Mouse (Mus musculus) intestine, embryonic 14.5 days (tissue): ENCODE measurements around the gene Cd244a. TPM values are rescaled to one million over a fixed set of nuclear protein-coding genes. Genes with fewer than 3 reads are reported as not detected.

Experiments
- ATAC-seq: fragments of 200-750 bp; cut with Nextera tagmentation; replicated peaks from 2 replicates; pipeline ENCODE4 v1.8.0; 2017; ENCODE audit warnings: low read depth, moderate number of reproducible peaks, moderate TSS enrichment, moderate library complexity; ENCODE audit not compliant: low FRiP score, low TSS enrichment
- DNase-seq: peaks from one replicate; pipeline ENCODE4 v3.0.0-alpha.2; 2018; ENCODE audit warnings: low spot score
- H3K27ac ChIP-seq: fragments of 300-500 bp; sonication (generic); 2 replicates; pipeline ENCODE4 v1.5.1; 2014; ENCODE audit warnings: low read depth, mild to moderate bottlenecking, control low read depth
- H3K27me3 ChIP-seq: fragments of 300-500 bp; sonication (generic); replicated peaks from 2 replicates; pipeline ENCODE4 v1.6.1; 2014; ENCODE audit warnings: low read length, control low read depth; ENCODE audit not compliant: control insufficient read depth, insufficient read depth
- H3K36me3 ChIP-seq: fragments of 300-500 bp; sonication (generic); 2 replicates; pipeline ENCODE4 v1.6.1; 2014; ENCODE audit warnings: low read length, control low read depth; ENCODE audit not compliant: control insufficient read depth, insufficient read depth
- H3K4me1 ChIP-seq: fragments of 300-500 bp; sonication (generic); replicated peaks from 2 replicates; pipeline ENCODE4 v1.6.1; 2014; ENCODE audit warnings: low read length, control low read depth, mixed read lengths; ENCODE audit not compliant: control insufficient read depth, insufficient read depth
- H3K4me2 ChIP-seq: fragments of 300-500 bp; sonication (generic); 2 replicates; pipeline ENCODE4 v1.6.1; 2014; ENCODE audit warnings: low read length
- H3K4me3 ChIP-seq: fragments of 300-500 bp; sonication (generic); 2 replicates; pipeline ENCODE4 v1.5.1; 2014; ENCODE audit warnings: low read depth, low read length, control low read depth, mixed read lengths
- H3K9ac ChIP-seq: fragments of 300-500 bp; sonication (generic); 2 replicates; pipeline ENCODE4 v1.6.1; 2014; ENCODE audit warnings: mild to moderate bottlenecking, low read length
- H3K9me3 ChIP-seq: fragments of 300-500 bp; sonication (generic); 2 replicates; pipeline ENCODE4 v1.6.1; 2016; ENCODE audit warnings: low read length, control low read depth; ENCODE audit not compliant: control insufficient read depth
- WGBS: fragments of 180-500 bp; shearing (Covaris S2); extraction: QIAGEN DNeasy Blood & Tissue Kit; methylation state at CpG from one replicate; pipeline ENCODE4 v1.1.7; 2014; 5-methylcytosine and 5-hydroxymethylcytosine counted together
- polyA plus RNA-seq: library from polyadenylated mRNA; unstranded; fragments of >200 nt; fragmentation: Nextera tagmentation; extraction: Ambion mirVana; gene quantifications from 2 replicates; pipeline ENCODE4 v1.2.1, GENCODE M21; 2014

Cd244a gene
- polyA plus RNA-seq, 1 experiment from 2014 or later, result 0.35 TPM

DNA sequence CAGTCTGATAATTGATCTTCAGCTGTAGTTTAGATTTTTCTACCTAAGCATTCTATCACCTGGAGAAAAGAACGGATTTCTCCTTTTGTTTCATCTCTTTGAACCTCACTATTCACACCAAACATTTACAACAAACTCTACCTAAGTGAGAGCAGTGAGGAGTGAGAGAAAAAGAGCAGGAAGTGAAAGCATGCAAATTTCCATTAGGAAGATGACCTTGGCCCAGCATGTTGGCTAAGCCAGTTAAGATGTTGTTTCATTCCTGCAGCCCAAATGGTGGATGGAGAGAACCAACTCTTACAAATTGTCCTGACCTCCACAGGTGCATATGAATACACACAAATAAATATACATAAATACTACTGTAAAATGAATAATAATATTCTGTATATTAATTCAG lies 18.3 kb upstream of the Cd244a start:
- ATAC-seq (no peak), DNase-seq (no peak)
- no peak overlapping the region for H3K4me2 ChIP-seq
- no peak overlapping the region for H3K27ac ChIP-seq
- H3K27me3 ChIP-seq, result no peaks in the 10 kb centered on the region
- H3K9me3 ChIP-seq, result no peaks in the 10 kb centered on the region
- H3K4me3 ChIP-seq, result no peak overlapping the region
- no peaks in the 10 kb centered on the region for H3K4me1 ChIP-seq
- H3K9ac ChIP-seq, result no peak overlapping the region
- 89% methylated on average over 1 of the region's 1 CpGs for WGBS
- no peaks in the 10 kb centered on the region for H3K36me3 ChIP-seq

DNA sequence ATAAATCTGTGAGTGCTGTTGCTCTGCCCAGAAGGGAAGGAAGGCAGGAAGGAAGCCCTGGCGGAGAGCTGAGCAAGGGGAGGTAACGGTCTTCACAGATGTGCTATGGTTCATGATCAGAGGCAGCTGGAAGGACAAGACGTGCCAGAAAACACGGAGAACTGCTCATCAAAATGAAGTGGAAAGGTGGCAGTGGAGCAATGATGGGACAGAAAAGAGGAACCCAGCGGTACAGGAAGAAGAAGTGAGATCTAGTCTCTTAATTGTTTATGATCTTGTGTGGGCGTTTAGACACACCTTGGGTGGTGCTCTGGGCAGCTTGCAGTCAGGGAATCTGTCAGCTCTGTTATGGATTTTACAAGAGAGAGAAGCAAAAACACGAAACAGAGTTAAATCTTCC lies 7.7 kb upstream of the Cd244a start:
- Histone ChIP-seq H3K36me3 (no peaks in the 10 kb centered on the region), H3K27me3 (no peaks in the 10 kb centered on the region), H3K9ac (no peak overlapping the region), H3K9me3 (peaks cover 2% of the 10 kb centered on the region; the same call in 1 of the 2 replicates), H3K27ac (no peak overlapping the region), H3K4me2 (no peak overlapping the region), H3K4me3 (no peak overlapping the region), H3K4me1 (no peaks in the 10 kb centered on the region)
- no peak for ATAC-seq
- DNase-seq, result no peak
- 74% methylated on average over 7 of the region's 7 CpGs for WGBS

DNA sequence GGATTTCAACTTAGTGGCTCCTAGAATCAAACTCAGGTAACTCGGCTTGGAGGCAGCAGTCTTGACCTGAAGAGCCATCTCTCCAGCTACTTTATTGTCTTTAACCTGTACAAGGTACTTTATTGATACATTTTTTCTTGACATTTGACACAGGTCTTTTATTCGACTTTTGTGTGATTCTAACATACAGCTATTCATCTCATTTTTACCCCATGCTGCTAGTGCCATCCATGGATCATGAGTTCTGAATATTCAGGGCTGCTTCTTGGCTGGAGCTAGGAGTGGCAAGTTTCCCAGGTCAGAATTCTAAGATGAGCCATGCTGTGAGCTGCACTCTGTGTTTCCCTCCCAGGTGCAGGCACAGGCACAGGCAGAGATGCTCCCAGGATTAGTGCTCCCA lies 6.8 kb upstream of the Cd244a start:
- H3K9ac ChIP-seq, result no peak overlapping the region
- H3K4me1 ChIP-seq, result no peaks in the 10 kb centered on the region
- H3K4me2 ChIP-seq, result no peak overlapping the region
- H3K36me3 ChIP-seq, result no peaks in the 10 kb centered on the region
- H3K27me3 ChIP-seq, result no peaks in the 10 kb centered on the region
- no peak overlapping the region for H3K4me3 ChIP-seq
- no peak overlapping the region for H3K27ac ChIP-seq
- DNase-seq (no peak), ATAC-seq (no peak)
- H3K9me3 ChIP-seq, result peaks cover 2% of the 10 kb centered on the region; the same call in 1 of the 2 replicates
- WGBS, result 82% methylated on average over 2 of the region's 2 CpGs

DNA sequence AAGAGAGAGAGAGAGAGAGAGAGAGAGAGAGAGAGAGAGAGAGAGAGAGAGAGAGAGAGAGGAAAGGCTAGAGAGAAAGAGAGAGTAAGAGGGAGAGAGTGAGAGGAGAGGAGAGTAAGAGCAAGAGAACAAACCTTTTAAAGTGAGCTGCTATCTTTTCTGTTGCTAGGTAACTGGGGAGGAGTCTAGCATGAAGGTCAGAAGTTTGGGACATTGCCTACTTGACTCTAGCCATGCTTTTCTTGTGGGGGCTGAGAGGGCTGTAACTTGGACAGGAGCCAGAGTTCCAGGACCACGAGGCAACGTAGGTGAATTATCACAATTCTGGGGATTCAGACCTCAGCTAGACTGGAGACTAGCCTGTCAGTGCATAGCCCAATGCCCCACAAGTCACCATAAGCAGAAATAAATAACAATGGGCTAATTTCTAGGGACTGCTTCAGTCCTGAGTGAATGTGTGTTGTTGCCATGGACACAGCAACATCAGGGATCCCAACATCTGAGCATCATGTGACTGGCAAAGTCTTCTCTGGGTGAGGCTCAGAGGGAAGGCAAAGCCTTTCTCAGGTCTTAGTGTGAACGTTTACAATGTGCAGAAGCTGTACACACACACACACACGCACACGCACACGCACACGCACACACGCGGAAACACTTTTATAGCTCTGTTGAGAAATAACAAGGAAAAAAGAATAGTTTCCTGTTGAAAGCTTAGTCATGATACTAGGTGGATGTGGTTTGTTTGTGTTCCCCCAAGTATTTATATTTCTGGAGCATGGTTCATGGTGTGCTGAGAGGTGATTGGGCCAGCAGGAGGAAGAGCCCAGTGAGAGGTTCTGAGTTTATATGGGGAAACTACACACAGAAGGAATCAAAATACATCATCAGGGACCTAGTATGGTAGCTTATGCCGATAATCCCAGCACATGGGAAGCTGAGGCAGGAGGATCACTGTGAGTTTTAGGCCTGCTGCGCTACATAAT lies 5.3 kb upstream of the Cd244a start:
- Histone ChIP-seq H3K4me1 (no peaks in the 10 kb centered on the region), H3K27ac (no peak overlapping the region), H3K27me3 (no peaks in the 10 kb centered on the region), H3K4me2 (no peak overlapping the region), H3K9me3 (peaks cover 2% of the 10 kb centered on the region; the same call in 1 of the 2 replicates), H3K9ac (no peak overlapping the region), H3K4me3 (no peak overlapping the region), H3K36me3 (no peaks in the 10 kb centered on the region)
- DNase-seq (no peak), ATAC-seq (no peak)
- WGBS, result 76% methylated on average over 11 of the region's 11 CpGs

DNA sequence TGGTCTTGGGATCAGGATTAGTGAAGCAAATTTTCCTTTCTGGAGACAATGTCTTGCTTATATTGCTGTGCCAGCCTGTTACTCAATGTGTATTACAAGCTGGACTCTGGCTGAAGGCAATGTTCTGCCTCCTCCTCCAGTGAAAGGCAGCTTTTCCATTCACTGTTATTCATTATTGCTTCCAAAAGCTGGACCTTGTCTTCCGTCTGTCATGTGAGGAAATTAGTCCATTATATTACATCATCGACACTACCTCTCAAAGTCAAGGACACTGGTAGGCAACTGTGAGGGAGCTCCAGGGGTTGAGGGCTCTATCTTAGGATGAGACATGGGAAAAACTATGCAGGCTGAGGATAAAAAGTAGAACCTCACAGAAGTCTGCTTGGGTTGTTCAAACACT lies 2.6 kb upstream of the Cd244a start:
- Histone ChIP-seq H3K27ac (no peak overlapping the region), H3K9ac (no peak overlapping the region), H3K27me3 (no peaks in the 10 kb centered on the region), H3K9me3 (no peaks in the 10 kb centered on the region), H3K36me3 (no peaks in the 10 kb centered on the region), H3K4me1 (no peaks in the 10 kb centered on the region), H3K4me2 (no peak overlapping the region), H3K4me3 (no peak overlapping the region)
- DNase-seq, result no peak
- 96% methylated on average over 2 of the region's 2 CpGs for WGBS
- no peak for ATAC-seq

DNA sequence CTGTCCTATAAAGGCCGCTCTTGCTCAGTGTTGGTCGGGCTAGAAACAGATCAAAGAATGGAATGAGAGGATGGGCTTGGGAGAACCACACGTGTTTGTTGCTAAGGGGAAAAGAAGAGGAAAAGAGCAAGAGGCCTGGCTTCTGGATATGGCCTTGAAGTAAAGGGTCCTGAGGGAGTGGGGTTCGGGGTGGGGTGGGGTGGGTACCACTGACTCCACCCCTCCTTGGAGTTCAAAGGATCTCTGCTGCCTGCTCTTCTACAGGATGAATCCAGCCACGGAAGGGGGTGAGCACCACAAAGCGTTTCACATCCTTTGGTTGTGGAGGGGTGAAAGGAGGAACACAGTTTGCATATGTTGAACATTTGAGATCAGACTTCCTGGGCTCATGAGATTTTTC lies 586 bp upstream of the Cd244a start:
- Histone ChIP-seq H3K27me3 (no peaks in the 10 kb centered on the region), H3K4me1 (no peaks in the 10 kb centered on the region), H3K4me3 (no peak overlapping the region), H3K27ac (no peak overlapping the region), H3K9ac (no peak overlapping the region), H3K36me3 (no peaks in the 10 kb centered on the region), H3K4me2 (no peak overlapping the region), H3K9me3 (no peaks in the 10 kb centered on the region)
- ATAC-seq (no peak), DNase-seq (no peak)
- 76% methylated on average over 6 of the region's 6 CpGs for WGBS

DNA sequence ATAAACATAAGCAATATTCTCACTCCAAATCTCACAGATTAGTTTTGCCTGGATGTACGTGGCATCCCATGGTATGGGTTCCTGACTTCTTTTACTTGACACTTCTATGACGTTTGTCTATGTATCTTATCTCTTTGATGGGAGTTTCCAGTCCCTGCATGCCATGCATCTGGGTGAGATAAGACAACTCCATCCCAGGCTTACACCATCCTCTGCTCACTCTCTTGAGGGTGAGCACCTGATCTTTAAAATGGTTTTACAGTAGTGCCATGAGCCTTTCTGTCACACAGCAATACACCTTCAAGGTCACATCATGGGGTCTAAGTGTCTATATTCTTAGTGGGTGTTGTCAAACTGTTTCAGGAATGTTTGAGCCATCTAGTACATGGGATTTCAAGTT lies 1.3 kb downstream of the Cd244a start:
- H3K9me3 ChIP-seq, result no peaks in the 10 kb centered on the region
- ATAC-seq, result no peak
- no peak overlapping the region for H3K27ac ChIP-seq
- H3K36me3 ChIP-seq, result no peaks in the 10 kb centered on the region
- H3K9ac ChIP-seq, result no peak overlapping the region
- no peak for DNase-seq
- WGBS, result 74% methylated on average over 2 of the region's 2 CpGs
- H3K27me3 ChIP-seq, result no peaks in the 10 kb centered on the region
- H3K4me2 ChIP-seq, result no peak overlapping the region
- H3K4me1 ChIP-seq, result no peaks in the 10 kb centered on the region
- H3K4me3 ChIP-seq, result no peak overlapping the region

DNA sequence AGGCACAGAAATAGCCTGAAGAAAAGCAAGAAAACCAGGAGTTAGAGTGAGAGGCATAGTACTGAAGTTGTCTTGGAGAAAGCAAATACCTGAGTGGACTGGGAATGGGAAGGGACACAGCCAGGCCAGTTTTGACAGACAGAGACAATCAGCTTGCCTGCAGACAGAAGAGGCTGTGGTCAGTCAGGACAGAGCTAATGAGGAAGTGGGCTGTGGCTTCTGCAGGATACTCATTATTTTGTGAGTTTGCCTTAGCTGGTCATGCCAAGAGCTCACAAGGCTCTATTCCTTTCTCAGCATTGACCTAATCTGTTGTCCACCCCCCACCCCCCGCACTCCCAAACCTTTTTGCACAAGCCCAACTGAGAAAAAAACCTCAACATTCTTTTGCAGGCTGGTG lies 2.2 kb downstream of the Cd244a start:
- no peaks in the 10 kb centered on the region for H3K27me3 ChIP-seq
- no peak overlapping the region for H3K4me3 ChIP-seq
- H3K9ac ChIP-seq, result no peak overlapping the region
- H3K4me2 ChIP-seq, result no peak overlapping the region
- WGBS, result 94% methylated on average over 1 of the region's 1 CpGs
- DNase-seq (no peak), ATAC-seq (no peak)
- no peak overlapping the region for H3K27ac ChIP-seq
- no peaks in the 10 kb centered on the region for H3K9me3 ChIP-seq
- H3K36me3 ChIP-seq, result no peaks in the 10 kb centered on the region
- H3K4me1 ChIP-seq, result no peaks in the 10 kb centered on the region
